Mouse (Mus musculus) T-cell, adult 2 months (primary cell): ENCODE data around the gene Rpl9.

Experiments
- DNase-seq: peaks from one replicate; pipeline ENCODE4 v3.0.0; 2022; ENCODE audit warnings: low spot score

Gene Rpl9

GRCm38 (mm10) chr5:65390648-65391644, at the start of gene Rpl9, which contains the start of gene Lias:
Rpl9 (minus strand) TSS chr5:65391444.
Lias (plus strand) TSS chr5:65391497.
- DNase-seq: peak; percentile 98

GRCm38 (mm10) chr5:65438041-65438440, 46.8 kb upstream of the Rpl9 start:
- no peak for DNase-seq

GRCm38 (mm10) chr5:65435806-65436561, 44.7 kb upstream of the Rpl9 start, which contains the start of gene Ugdh:
Ugdh (minus strand) TSS chr5:65435949.
- DNase-seq: peak; percentile 94

- no peak for DNase-seq
Measured at GRCm38 (mm10) chr5:65435363-65435805, 44.1 kb upstream of the Rpl9 start.

- DNase-seq: peak; percentile 12
Measured at GRCm38 (mm10) chr5:65434471-65435362, 43.5 kb upstream of the Rpl9 start.

- DNase-seq: no peak
Measured at GRCm38 (mm10) chr5:65429441-65429840, 38.2 kb upstream of the Rpl9 start.

GRCm38 (mm10) chr5:65428321-65428720, 37.1 kb upstream of the Rpl9 start:
- no peak for DNase-seq

- no peak for DNase-seq
Measured at GRCm38 (mm10) chr5:65425251-65425650, 34.0 kb upstream of the Rpl9 start.

- DNase-seq: no peak
Measured at GRCm38 (mm10) chr5:65424215-65424614, 33.0 kb upstream of the Rpl9 start.

- DNase-seq: no peak
Measured at GRCm38 (mm10) chr5:65422803-65423202, 31.6 kb upstream of the Rpl9 start.

GRCm38 (mm10) chr5:65420822-65421221, 29.6 kb upstream of the Rpl9 start:
- DNase-seq: no peak

- DNase-seq: no peak
Measured at GRCm38 (mm10) chr5:65419136-65419535, 27.9 kb upstream of the Rpl9 start.

GRCm38 (mm10) chr5:65415653-65416458, 24.6 kb upstream of the Rpl9 start:
- DNase-seq: no peak

GRCm38 (mm10) chr5:65407989-65408388, 16.7 kb upstream of the Rpl9 start:
- no peak for DNase-seq

GRCm38 (mm10) chr5:65401251-65401994, 10.2 kb upstream of the Rpl9 start:
- peak; percentile 77 for DNase-seq

- no peak for DNase-seq
Measured at GRCm38 (mm10) chr5:65394425-65394824, 3.2 kb upstream of the Rpl9 start.

- DNase-seq: peak; percentile 40
Measured at GRCm38 (mm10) chr5:65391753-65392152, 509 bp upstream of the Rpl9 start.

GRCm38 (mm10) chr5:65387008-65387867, 4.0 kb downstream of the Rpl9 start:
- no peak for DNase-seq

GRCm38 (mm10) chr5:65385704-65386103, 5.5 kb downstream of the Rpl9 start:
- DNase-seq: no peak
